11 mouse cellular contexts compared by ENCODE assay signal in the genomic region with DNA sequence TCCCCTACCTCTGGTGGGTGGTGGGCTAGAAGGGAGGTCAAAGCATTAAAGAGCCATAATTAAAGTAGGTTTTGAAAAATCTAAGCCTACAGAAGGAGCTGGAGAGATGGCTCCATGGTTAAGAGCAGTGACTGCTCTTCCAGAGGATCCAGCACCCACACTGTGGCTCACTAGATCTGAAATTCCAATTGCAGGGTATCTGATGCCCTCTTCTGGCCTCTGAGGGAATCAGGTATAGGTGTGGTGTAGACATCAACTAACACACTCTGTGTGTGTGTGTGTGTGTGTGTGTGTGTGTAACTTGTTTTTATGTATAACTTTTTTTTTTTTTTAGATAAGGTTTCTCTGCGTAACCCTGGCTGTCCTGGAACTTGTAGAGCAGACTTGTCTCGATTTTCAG. TPM values are rescaled to one million over a fixed set of nuclear protein-coding genes. Genes with fewer than 3 reads are reported as not detected.
DNase-seq lines count a peak whose midpoint lies in the region; ATAC-seq and TF ChIP-seq lines count a peak whose summit lies in the region.
"Had no signal": no experiment of that assay in that cellular context is flagged by ENCODE, and none has a peak within 500 bp of the region (broad histone marks: within the 10 kb centered on the region; RNA-seq: fewer than 3 reads in every experiment).

No protein-coding gene starts in this region.

- WGBS in kidney, adult 2 months: 79% methylated on average over 2 of the region's 2 CpGs
- WGBS in kidney, embryonic 14.5 days: 61% methylated on average over 2 of the region's 2 CpGs
- 65% methylated on average over 2 of the region's 2 CpGs for WGBS in stomach, embryonic 16.5 days

- H3K36me3 ChIP-seq in kidney, adult 2 months (ENCODE audit: control insufficient read depth, insufficient read depth, low read length): no peaks in the 10 kb centered on the region
- H3K36me3 ChIP-seq in kidney, embryonic 14.5 days (ENCODE audit: control insufficient read depth, insufficient read depth, low read length): no peaks in the 10 kb centered on the region
- H3K36me3 ChIP-seq in stomach, embryonic 16.5 days (ENCODE audit: control insufficient read depth, insufficient read depth, low read length): no peaks in the 10 kb centered on the region
- H3K36me3 ChIP-seq: liver, embryonic 15.5 days had no signal

- peak; percentile 51 for DNase-seq in kidney, adult 2 months
- DNase-seq in thymus, postnatal 4 days: peak; percentile 24
- no peak for DNase-seq in thymus, postnatal 10 days (ENCODE audit: low spot score in 2 of 2)
- DNase-seq in embryo, embryonic 10 days (ENCODE audit: low spot score): peak; percentile 52
- DNase-seq in layer of hippocampus, postnatal 14 days (ENCODE audit: low spot score in 2 of 2): no peak
- DNase-seq in frontal cortex, postnatal 14 days (ENCODE audit: low spot score in 2 of 2): no peak
- DNase-seq: forebrain, postnatal 0 days had no signal

- H3K4me3 ChIP-seq in kidney, adult 2 months (ENCODE audit: insufficient read depth, low read depth, low read length): no peak overlapping the region
- H3K4me3 ChIP-seq in kidney, embryonic 14.5 days (ENCODE audit: low read length): no peak overlapping the region
- no peak overlapping the region for H3K4me3 ChIP-seq in stomach, embryonic 16.5 days (replicated peaks; ENCODE audit: low read length)
- H3K4me3 ChIP-seq: liver, embryonic 15.5 days had no signal

- no peak overlapping the region for H3K27ac ChIP-seq in kidney, adult 2 months (ENCODE audit: insufficient read depth, low read depth, low read length)
- no peak overlapping the region for H3K27ac ChIP-seq in kidney, embryonic 14.5 days (ENCODE audit: low read depth, low read length)
- no peak overlapping the region for H3K27ac ChIP-seq in stomach, embryonic 16.5 days (ENCODE audit: low read length)
- H3K27ac ChIP-seq: liver, embryonic 15.5 days had no signal

- peaks cover 4% of the 10 kb centered on the region; the same call in 1 of the 2 replicates for H3K9me3 ChIP-seq in kidney, embryonic 14.5 days (ENCODE audit: control insufficient read depth, low read length)
- 0 out of 2 replicates have a peak, but pooled peaks cover 5% of the 10 kb centered on the region for H3K9me3 ChIP-seq in stomach, embryonic 16.5 days (replicated peaks; ENCODE audit: control insufficient read depth, low read length)
- H3K9me3 ChIP-seq: liver, embryonic 15.5 days had no signal

- peak; percentile 45 for TF ChIP-seq CTCF in kidney, adult 2 months (conservative IDR thresholded peaks at IDR 0.05; ENCODE audit: insufficient read depth, insufficient read length, low read depth, low read length)

- no peaks in the 10 kb centered on the region for H3K4me1 ChIP-seq in kidney, adult 2 months (ENCODE audit: control insufficient read depth, insufficient read depth, low read length)
- no peaks in the 10 kb centered on the region for H3K4me1 ChIP-seq in kidney, embryonic 14.5 days (ENCODE audit: control insufficient read depth, insufficient read depth, low read length)
- H3K4me1 ChIP-seq in stomach, embryonic 16.5 days (ENCODE audit: control insufficient read depth, insufficient read depth, low read length): no peaks in the 10 kb centered on the region
- H3K4me1 ChIP-seq: liver, embryonic 15.5 days had no signal

- ATAC-seq in kidney, embryonic 14.5 days (ENCODE audit: low FRiP score, low TSS enrichment): no peak
- peak; percentile 56; the same call in 1 of the 2 replicates for ATAC-seq in stomach, embryonic 16.5 days (ENCODE audit: insufficient read depth, low FRiP score)
- ATAC-seq: forebrain, postnatal 0 days had no signal

- H3K9ac ChIP-seq in kidney, embryonic 14.5 days (ENCODE audit: low read depth, low read length): no peak overlapping the region
- H3K9ac ChIP-seq in stomach, embryonic 16.5 days (ENCODE audit: low read length): no peak overlapping the region
- H3K9ac ChIP-seq: forebrain, postnatal 0 days; liver, embryonic 15.5 days had no signal

- H3K27me3 ChIP-seq in kidney, adult 2 months (replicated peaks; ENCODE audit: control insufficient read depth, insufficient read depth, low read length): no peaks in the 10 kb centered on the region
- no peaks in the 10 kb centered on the region for H3K27me3 ChIP-seq in kidney, embryonic 14.5 days (ENCODE audit: control insufficient read depth, insufficient read depth, low read length)
- no peaks in the 10 kb centered on the region for H3K27me3 ChIP-seq in stomach, embryonic 16.5 days (ENCODE audit: control insufficient read depth, insufficient read depth, low read length)

- no peak for TF ChIP-seq POLR2A in kidney, adult 2 months (IDR thresholded peaks at IDR 0.05; ENCODE audit: low read depth, low read length)

- no peak overlapping the region for H3K4me2 ChIP-seq in kidney, embryonic 14.5 days (replicated peaks; ENCODE audit: low read depth, low read length)
- no peak overlapping the region for H3K4me2 ChIP-seq in stomach, embryonic 16.5 days (ENCODE audit: low read depth, low read length)
- H3K4me2 ChIP-seq: liver, embryonic 15.5 days had no signal

RNA-seq across cellular contexts. Expression of a gene that starts 15.6 kb away (rescaled TPM):
- polyA plus RNA-seq in kidney, adult 2 months (2012; rRNA removed): 1,915 and 2,050 TPM in 2 replicates
- polyA plus RNA-seq in kidney, embryonic 14.5 days (2014; fragmentation: Nextera tagmentation; extraction: Ambion mirVana): 848 and 857 TPM in 2 replicates
- 693 and 716 TPM in 2 replicates for polyA plus RNA-seq in stomach, embryonic 16.5 days (2015; fragmentation: Nextera tagmentation; extraction: Ambion mirVana)
- 100 to 1,000 TPM; 585 to 616 TPM for total RNA-seq in layer of hippocampus, postnatal 14 days (2021)

RNA-seq across cellular contexts. Expression of a gene that starts 20.7 kb away (rescaled TPM):
- polyA plus RNA-seq in kidney, adult 2 months (2012; rRNA removed): not detected in 2 replicates
- polyA plus RNA-seq in kidney, embryonic 14.5 days (2014; fragmentation: Nextera tagmentation; extraction: Ambion mirVana): not detected in 2 replicates
- polyA plus RNA-seq in stomach, embryonic 16.5 days (2015; fragmentation: Nextera tagmentation; extraction: Ambion mirVana): 0.25 TPM in 1 of 2 replicates, not detected in the other
- total RNA-seq in layer of hippocampus, postnatal 14 days (2021): under 1 TPM in 1 of 2 experiments, not detected in 1; 0.21 TPM
- total RNA-seq: forebrain, postnatal 0 days; hematopoietic stem cell, adult 5-6 weeks had no signal
- polyA plus RNA-seq: liver, embryonic 15.5 days had no signal

RNA-seq across cellular contexts. Expression of a gene that starts 25.9 kb away (rescaled TPM):
- 36.0 and 38.8 TPM in 2 replicates for polyA plus RNA-seq in kidney, adult 2 months (2012; rRNA removed)
- polyA plus RNA-seq in kidney, embryonic 14.5 days (2014; fragmentation: Nextera tagmentation; extraction: Ambion mirVana): 27.6 and 36.4 TPM in 2 replicates
- 32.6 and 34.0 TPM in 2 replicates for polyA plus RNA-seq in stomach, embryonic 16.5 days (2015; fragmentation: Nextera tagmentation; extraction: Ambion mirVana)
- 10 to 100 TPM; 54.4 to 55.3 TPM for total RNA-seq in layer of hippocampus, postnatal 14 days (2021)

RNA-seq across cellular contexts. Expression of a gene that starts 42.5 kb away (rescaled TPM):
- 0.05 TPM in 2 replicates for polyA plus RNA-seq in kidney, adult 2 months (2012; rRNA removed)
- not detected in 2 replicates for polyA plus RNA-seq in kidney, embryonic 14.5 days (2014; fragmentation: Nextera tagmentation; extraction: Ambion mirVana)
- polyA plus RNA-seq in stomach, embryonic 16.5 days (2015; fragmentation: Nextera tagmentation; extraction: Ambion mirVana): 0.21 and 0.58 TPM in 2 replicates
- 1 to 10 TPM in 1 of 2 experiments, under 1 TPM in 1; 0.41 to 1.1 TPM for total RNA-seq in layer of hippocampus, postnatal 14 days (2021)
- total RNA-seq: hematopoietic stem cell, adult 5-6 weeks had no signal
- polyA plus RNA-seq: liver, embryonic 15.5 days had no signal

RNA-seq across cellular contexts. Expression of a gene that starts 56.4 kb away (rescaled TPM):
- polyA plus RNA-seq in kidney, adult 2 months (2012; rRNA removed): 35.5 and 45.9 TPM in 2 replicates
- 34.2 and 63.5 TPM in 2 replicates for polyA plus RNA-seq in kidney, embryonic 14.5 days (2014; fragmentation: Nextera tagmentation; extraction: Ambion mirVana)
- polyA plus RNA-seq in stomach, embryonic 16.5 days (2015; fragmentation: Nextera tagmentation; extraction: Ambion mirVana): 80.5 and 92.6 TPM in 2 replicates
- total RNA-seq in layer of hippocampus, postnatal 14 days (2021): 10 to 100 TPM; 84.2 to 90.8 TPM

Comparison
In these comparisons a context has a peak if more than half of its experiments do, and no peak if none do; other contexts are left out.
1. DNase-seq: peak in kidney, adult 2 months (single experiment), thymus, postnatal 4 days (single experiment) and embryo, embryonic 10 days (single experiment); none in thymus, postnatal 10 days (0 of 2), layer of hippocampus, postnatal 14 days (0 of 2) and frontal cortex, postnatal 14 days (0 of 2).